Mouse (Mus musculus): ENCODE data around the gene Gsg1l2. TPM values are rescaled to one million over a fixed set of nuclear protein-coding genes. Genes with fewer than 3 reads are reported as not detected.

The Gsg1l2 gene
- polyA plus RNA-seq, 1 experiment from 2014 or later: not detected

DNA sequence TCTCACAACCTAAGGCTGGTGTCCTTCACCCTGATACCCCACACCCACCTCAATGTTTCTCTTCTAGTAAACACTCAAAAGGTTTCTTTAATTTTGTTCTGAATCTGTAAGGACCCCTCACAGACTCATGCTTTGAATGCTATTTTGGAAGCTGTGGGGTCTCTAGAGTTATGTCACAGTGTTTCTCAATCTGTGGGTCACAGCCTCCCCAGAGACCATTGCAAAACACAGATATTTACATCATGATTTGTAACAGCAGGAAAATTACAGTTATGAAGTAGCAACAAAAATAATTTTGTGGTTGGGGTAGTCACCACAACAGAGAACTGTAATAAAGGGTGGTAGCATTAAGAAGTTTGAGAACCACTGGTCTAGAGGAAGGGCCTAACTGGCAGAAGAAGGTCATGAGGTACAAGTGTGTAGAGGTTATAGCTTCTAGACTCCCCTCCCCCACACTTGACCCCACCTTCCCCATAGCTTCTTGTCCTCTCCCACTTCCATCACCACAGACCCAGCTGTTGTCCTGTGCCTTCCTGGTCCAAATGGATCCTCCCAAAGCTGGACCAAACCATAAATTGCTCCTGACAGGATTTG is 25.8 kb downstream of the Gsg1l2 start:
- no peak overlapping the region for H3K27ac ChIP-seq (replicated peaks; ENCODE audit: low read depth, low read length)
- H3K4me1 ChIP-seq (ENCODE audit: control insufficient read depth, insufficient read depth, low read length): no peaks in the 10 kb centered on the region
- DNase-seq (ENCODE audit: low spot score) (no peak), ATAC-seq (replicated peaks; ENCODE audit: insufficient number of reproducible peaks, low FRiP score, low TSS enrichment, low read depth) (no peak)
- H3K9me3 ChIP-seq (replicated peaks; ENCODE audit: control insufficient read depth, low read length): no peaks in the 10 kb centered on the region
- no peaks in the 10 kb centered on the region for H3K27me3 ChIP-seq (ENCODE audit: control insufficient read depth, insufficient read depth, low read length)
- no peak overlapping the region for H3K4me2 ChIP-seq (ENCODE audit: low read depth, low read length)
- no peaks in the 10 kb centered on the region for H3K36me3 ChIP-seq (replicated peaks; ENCODE audit: control insufficient read depth, insufficient read depth, low read depth, low read length)
- no peak overlapping the region for H3K9ac ChIP-seq (replicated peaks; ENCODE audit: low read length)
- no peak overlapping the region for H3K4me3 ChIP-seq (ENCODE audit: low read depth, low read length)

DNA sequence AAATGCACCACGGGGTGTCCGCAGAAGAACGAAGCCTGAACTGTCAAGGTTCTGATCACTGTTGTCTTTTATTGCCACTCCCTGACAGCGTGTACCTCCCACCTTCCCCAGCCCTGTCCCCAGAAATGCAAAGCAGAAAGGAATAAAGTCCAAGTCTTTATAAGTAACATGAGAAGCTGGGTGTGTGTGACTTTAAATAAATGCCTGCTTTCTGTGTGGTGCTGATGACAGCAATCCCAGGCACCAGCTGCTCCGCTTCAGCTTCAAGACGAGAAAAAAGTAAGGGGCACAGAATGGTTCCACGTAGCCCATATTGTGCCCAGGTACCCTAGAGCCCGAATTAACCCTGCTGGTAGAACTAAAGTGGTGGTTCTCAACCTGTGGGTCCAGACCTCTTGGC is 26.8 kb downstream of the Gsg1l2 start:
- no peak overlapping the region for H3K9ac ChIP-seq (replicated peaks; ENCODE audit: low read length)
- H3K9me3 ChIP-seq (replicated peaks; ENCODE audit: control insufficient read depth, low read length): no peaks in the 10 kb centered on the region
- WGBS: 76% methylated on average over 8 of the region's 8 CpGs
- no peak overlapping the region for H3K27ac ChIP-seq (replicated peaks; ENCODE audit: low read depth, low read length)
- DNase-seq (ENCODE audit: low spot score) (no peak), ATAC-seq (replicated peaks; ENCODE audit: insufficient number of reproducible peaks, low FRiP score, low TSS enrichment, low read depth) (no peak)
- no peak overlapping the region for H3K4me2 ChIP-seq (ENCODE audit: low read depth, low read length)
- no peak overlapping the region for H3K4me3 ChIP-seq (ENCODE audit: low read depth, low read length)
- H3K27me3 ChIP-seq (ENCODE audit: control insufficient read depth, insufficient read depth, low read length): no peaks in the 10 kb centered on the region
- H3K4me1 ChIP-seq (ENCODE audit: control insufficient read depth, insufficient read depth, low read length): no peaks in the 10 kb centered on the region
- H3K36me3 ChIP-seq (replicated peaks; ENCODE audit: control insufficient read depth, insufficient read depth, low read depth, low read length): no peaks in the 10 kb centered on the region

DNA sequence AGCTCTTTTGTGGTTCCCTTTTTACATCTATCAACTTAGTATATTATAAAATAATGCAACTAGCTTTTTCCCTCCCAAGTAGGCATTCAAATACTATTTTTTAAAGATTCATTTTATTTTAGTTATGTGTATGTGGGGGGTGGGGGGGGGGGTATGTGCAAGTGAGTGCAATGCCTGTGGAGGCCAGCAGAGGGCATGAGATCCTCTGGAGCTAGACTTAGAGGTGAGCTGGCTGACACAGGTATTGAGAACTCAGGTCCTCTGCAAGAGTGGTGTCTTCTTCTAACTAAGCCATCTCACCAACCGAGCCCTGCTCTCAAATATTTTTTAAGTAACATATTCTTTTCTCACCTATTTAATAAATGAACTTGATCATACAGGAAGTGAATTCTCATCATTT is 31.1 kb downstream of the Gsg1l2 start:
- Histone ChIP-seq H3K4me3 (ENCODE audit: low read depth, low read length) (no peak overlapping the region), H3K27ac (replicated peaks; ENCODE audit: low read depth, low read length) (no peak overlapping the region), H3K9me3 (replicated peaks; ENCODE audit: control insufficient read depth, low read length) (no peaks in the 10 kb centered on the region), H3K27me3 (ENCODE audit: control insufficient read depth, insufficient read depth, low read length) (no peaks in the 10 kb centered on the region), H3K4me1 (ENCODE audit: control insufficient read depth, insufficient read depth, low read length) (no peaks in the 10 kb centered on the region), H3K36me3 (replicated peaks; ENCODE audit: control insufficient read depth, insufficient read depth, low read depth, low read length) (no peaks in the 10 kb centered on the region), H3K4me2 (ENCODE audit: low read depth, low read length) (no peak overlapping the region), H3K9ac (replicated peaks; ENCODE audit: low read length) (no peak overlapping the region)
- DNase-seq (ENCODE audit: low spot score): no peak
- 97% methylated on average over 1 of the region's 1 CpGs for WGBS
- ATAC-seq (replicated peaks; ENCODE audit: insufficient number of reproducible peaks, low FRiP score, low TSS enrichment, low read depth): no peak

DNA sequence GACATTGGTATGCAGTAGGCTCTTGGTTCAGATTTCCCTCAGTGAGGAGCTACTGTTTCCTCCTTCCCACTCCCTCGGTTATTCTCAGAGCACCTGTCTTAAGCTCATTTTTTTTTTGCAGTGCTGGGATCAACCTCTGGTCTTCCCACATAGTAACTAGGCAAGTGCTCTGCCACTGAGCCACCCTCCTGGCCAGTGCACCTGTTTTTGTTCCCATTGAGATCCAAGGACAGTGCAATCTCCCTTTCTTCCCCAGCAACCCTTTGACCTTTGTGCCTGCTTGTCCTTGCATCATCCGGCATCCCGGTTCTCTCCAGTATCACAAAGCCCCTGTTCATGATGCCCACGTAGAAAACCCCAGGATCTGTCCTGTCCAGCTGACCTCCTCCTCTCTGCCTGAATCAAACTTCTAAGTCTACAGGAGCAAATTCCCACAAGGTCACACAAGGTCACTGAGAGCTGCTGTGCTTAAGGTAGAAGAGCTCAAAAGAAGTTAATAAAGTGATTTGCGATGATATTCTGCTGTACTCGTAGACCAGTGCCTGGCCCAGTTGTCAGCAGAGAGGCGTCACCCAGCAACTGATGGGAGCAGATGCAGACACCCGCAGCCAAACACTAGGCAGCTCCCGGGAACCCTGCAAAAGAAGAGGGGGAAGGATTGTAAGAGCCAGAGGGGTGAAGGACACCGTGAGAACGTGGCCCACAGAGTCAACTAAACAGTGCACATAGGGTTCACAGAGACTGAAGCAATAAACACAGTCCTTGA is 32.6 kb downstream of the Gsg1l2 start:
- no peak for ATAC-seq (replicated peaks; ENCODE audit: insufficient number of reproducible peaks, low FRiP score, low TSS enrichment, low read depth)
- Histone ChIP-seq H3K4me2 (ENCODE audit: low read depth, low read length) (no peak overlapping the region), H3K27ac (replicated peaks; ENCODE audit: low read depth, low read length) (no peak overlapping the region), H3K4me3 (ENCODE audit: low read depth, low read length) (no peak overlapping the region), H3K4me1 (ENCODE audit: control insufficient read depth, insufficient read depth, low read length) (no peaks in the 10 kb centered on the region), H3K9me3 (replicated peaks; ENCODE audit: control insufficient read depth, low read length) (no peaks in the 10 kb centered on the region), H3K9ac (replicated peaks; ENCODE audit: low read length) (no peak overlapping the region), H3K36me3 (replicated peaks; ENCODE audit: control insufficient read depth, insufficient read depth, low read depth, low read length) (no peaks in the 10 kb centered on the region), H3K27me3 (ENCODE audit: control insufficient read depth, insufficient read depth, low read length) (no peaks in the 10 kb centered on the region)
- DNase-seq (ENCODE audit: low spot score): no peak
- WGBS: 85% methylated on average over 11 of the region's 11 CpGs

DNA sequence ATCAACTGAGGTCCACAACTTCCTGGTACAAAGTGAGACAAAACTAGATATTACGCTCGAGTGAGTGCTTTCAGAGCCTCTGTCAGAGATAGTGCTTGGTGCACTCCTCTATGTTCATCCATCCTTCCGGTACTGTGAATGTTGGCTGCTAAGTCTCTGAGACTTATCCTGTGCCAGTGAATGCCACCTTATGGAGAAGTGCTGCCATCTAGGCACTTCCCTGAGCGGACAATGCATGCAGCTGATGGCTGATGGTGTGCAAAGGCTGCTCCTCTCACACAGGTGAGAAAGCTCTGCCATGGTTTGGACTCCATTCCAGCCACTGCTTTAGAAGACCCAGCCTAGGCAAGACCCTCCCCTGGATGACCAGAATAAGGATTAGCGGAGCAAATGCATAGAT is 33.6 kb downstream of the Gsg1l2 start:
- Histone ChIP-seq H3K27me3 (ENCODE audit: control insufficient read depth, insufficient read depth, low read length) (no peaks in the 10 kb centered on the region), H3K9me3 (replicated peaks; ENCODE audit: control insufficient read depth, low read length) (no peaks in the 10 kb centered on the region), H3K27ac (replicated peaks; ENCODE audit: low read depth, low read length) (no peak overlapping the region), H3K36me3 (replicated peaks; ENCODE audit: control insufficient read depth, insufficient read depth, low read depth, low read length) (no peaks in the 10 kb centered on the region), H3K9ac (replicated peaks; ENCODE audit: low read length) (no peak overlapping the region), H3K4me2 (ENCODE audit: low read depth, low read length) (no peak overlapping the region), H3K4me3 (ENCODE audit: low read depth, low read length) (no peak overlapping the region), H3K4me1 (ENCODE audit: control insufficient read depth, insufficient read depth, low read length) (no peaks in the 10 kb centered on the region)
- DNase-seq (ENCODE audit: low spot score): no peak
- ATAC-seq (replicated peaks; ENCODE audit: insufficient number of reproducible peaks, low FRiP score, low TSS enrichment, low read depth): no peak
- 87% methylated on average over 5 of the region's 5 CpGs for WGBS

DNA sequence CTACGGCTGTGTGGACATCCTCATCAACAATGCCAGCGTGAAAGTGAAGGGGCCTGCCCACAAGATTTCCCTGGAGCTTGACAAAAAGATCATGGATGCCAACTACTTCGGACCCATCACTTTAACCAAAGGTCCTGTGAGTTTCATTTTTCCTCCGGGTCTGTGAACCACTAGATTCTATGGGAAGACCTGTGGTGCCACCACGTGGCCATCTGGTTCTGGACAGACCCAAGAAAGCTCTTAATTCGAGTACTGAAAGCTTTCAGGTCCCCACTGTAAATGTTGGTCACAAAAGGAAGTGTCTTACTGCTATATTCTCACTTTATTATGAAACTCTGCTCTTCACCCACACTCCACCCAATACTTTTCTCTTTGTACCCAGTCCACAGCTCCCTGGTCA is 37.1 kb downstream of the Gsg1l2 start:
- Histone ChIP-seq H3K27me3 (ENCODE audit: control insufficient read depth, insufficient read depth, low read length) (no peaks in the 10 kb centered on the region), H3K27ac (replicated peaks; ENCODE audit: low read depth, low read length) (no peak overlapping the region), H3K4me3 (ENCODE audit: low read depth, low read length) (no peak overlapping the region), H3K9ac (replicated peaks; ENCODE audit: low read length) (no peak overlapping the region), H3K9me3 (replicated peaks; ENCODE audit: control insufficient read depth, low read length) (no peaks in the 10 kb centered on the region), H3K4me2 (ENCODE audit: low read depth, low read length) (no peak overlapping the region), H3K36me3 (replicated peaks; ENCODE audit: control insufficient read depth, insufficient read depth, low read depth, low read length) (no peaks in the 10 kb centered on the region), H3K4me1 (ENCODE audit: control insufficient read depth, insufficient read depth, low read length) (no peaks in the 10 kb centered on the region)
- DNase-seq (ENCODE audit: low spot score): no peak
- ATAC-seq (replicated peaks; ENCODE audit: insufficient number of reproducible peaks, low FRiP score, low TSS enrichment, low read depth): no peak
- 83% methylated on average over 6 of the region's 6 CpGs for WGBS

DNA sequence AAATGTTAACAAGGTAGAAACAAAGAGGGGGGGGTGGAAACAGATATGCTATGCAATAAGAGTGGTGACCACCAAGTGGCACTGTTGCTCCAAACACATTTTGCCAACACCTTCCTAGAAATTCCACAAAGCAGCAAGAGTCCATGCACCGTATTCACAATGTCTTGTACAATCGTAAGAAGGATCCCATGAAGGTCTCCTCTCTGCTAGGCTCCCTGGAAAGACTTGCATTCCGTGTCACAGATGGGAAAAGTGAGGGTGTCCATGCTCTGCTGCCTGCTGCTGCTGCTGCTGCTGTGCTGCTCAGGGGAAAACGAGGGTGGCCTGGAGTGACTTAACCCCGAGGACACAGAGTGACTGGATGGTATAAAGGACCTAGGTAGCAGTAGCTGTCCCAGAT is 45.2 kb downstream of the Gsg1l2 start:
- peak; percentile 65 for DNase-seq (ENCODE audit: low spot score)
- H3K9ac ChIP-seq (replicated peaks; ENCODE audit: low read length): no peak overlapping the region; the same call in 1 of the 2 replicates
- H3K27ac ChIP-seq (replicated peaks; ENCODE audit: low read depth, low read length): no peak overlapping the region
- no peak for ATAC-seq (replicated peaks; ENCODE audit: insufficient number of reproducible peaks, low FRiP score, low TSS enrichment, low read depth)
- H3K4me3 ChIP-seq (ENCODE audit: low read depth, low read length): no peak overlapping the region
- no peaks in the 10 kb centered on the region for H3K27me3 ChIP-seq (ENCODE audit: control insufficient read depth, insufficient read depth, low read length)
- H3K4me1 ChIP-seq (ENCODE audit: control insufficient read depth, insufficient read depth, low read length): no peaks in the 10 kb centered on the region
- no peaks in the 10 kb centered on the region for H3K9me3 ChIP-seq (replicated peaks; ENCODE audit: control insufficient read depth, low read length)
- no peaks in the 10 kb centered on the region for H3K36me3 ChIP-seq (replicated peaks; ENCODE audit: control insufficient read depth, insufficient read depth, low read depth, low read length)
- H3K4me2 ChIP-seq (ENCODE audit: low read depth, low read length): peak overlapping the region; percentile 29
- 14% methylated on average over 5 of the region's 5 CpGs for WGBS

DNA sequence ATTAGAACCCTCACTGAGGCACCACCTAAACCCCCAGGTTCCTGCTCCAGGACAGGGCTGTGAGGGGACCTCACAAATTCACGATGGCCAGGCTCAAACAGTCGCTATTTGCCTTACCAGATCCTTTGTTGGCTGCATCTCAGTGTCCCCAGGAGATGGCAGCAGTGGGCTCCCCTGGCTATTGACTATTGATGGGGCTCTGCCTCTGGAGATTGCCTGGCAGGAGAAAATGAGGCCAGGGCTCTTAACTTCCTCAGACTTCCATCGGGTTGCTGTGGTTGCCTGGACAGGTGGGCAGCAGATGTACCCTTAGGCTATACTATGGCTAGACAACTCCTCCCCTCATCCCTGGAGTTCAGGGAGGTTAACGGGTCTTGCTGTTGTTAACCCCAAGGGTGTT is 45.8 kb downstream of the Gsg1l2 start:
- H3K27me3 ChIP-seq (ENCODE audit: control insufficient read depth, insufficient read depth, low read length): no peaks in the 10 kb centered on the region
- no peaks in the 10 kb centered on the region for H3K4me1 ChIP-seq (ENCODE audit: control insufficient read depth, insufficient read depth, low read length)
- no peak for ATAC-seq (replicated peaks; ENCODE audit: insufficient number of reproducible peaks, low FRiP score, low TSS enrichment, low read depth)
- H3K4me2 ChIP-seq (ENCODE audit: low read depth, low read length): no peak overlapping the region
- WGBS: 14% methylated on average over 4 of the region's 4 CpGs
- no peaks in the 10 kb centered on the region for H3K36me3 ChIP-seq (replicated peaks; ENCODE audit: control insufficient read depth, insufficient read depth, low read depth, low read length)
- H3K9me3 ChIP-seq (replicated peaks; ENCODE audit: control insufficient read depth, low read length): no peaks in the 10 kb centered on the region
- no peak overlapping the region for H3K9ac ChIP-seq (replicated peaks; ENCODE audit: low read length)
- no peak overlapping the region for H3K27ac ChIP-seq (replicated peaks; ENCODE audit: low read depth, low read length)
- no peak overlapping the region for H3K4me3 ChIP-seq (ENCODE audit: low read depth, low read length)
- peak; percentile 71 for DNase-seq (ENCODE audit: low spot score)

Data from embryonic facial prominence, embryonic 11.5 days (tissue).